Mouse (Mus musculus) kidney, adult 2 months (tissue): ENCODE data around the gene Tmem143. TPM values are rescaled to one million over a fixed set of nuclear protein-coding genes. Genes with fewer than 3 reads are reported as not detected.
"Not testable (repeated sequence)": the region's sequence is repeated elsewhere in the genome, so short reads cannot be mapped to it uniquely, and the experiment has no call there.

Source experiments
- DNase-seq: peaks from one replicate; pipeline ENCODE4 v3.0.0; 2021
- H3K27ac ChIP-seq: fragments of 200-500 bp; 2 replicates; pipeline ENCODE4 v1.5.1; 2012; ENCODE audit warnings: low read depth, low read length, control low read depth, inconsistent platforms; ENCODE audit not compliant: insufficient read depth
- H3K27me3 ChIP-seq: fragments of 200-500 bp; replicated peaks from 2 replicates; pipeline ENCODE4 v1.6.1; 2012; ENCODE audit warnings: mild to moderate bottlenecking, moderate library complexity, low read length, inconsistent platforms; ENCODE audit not compliant: control insufficient read depth, insufficient read depth
- H3K36me3 ChIP-seq: fragments of 200-500 bp; 2 replicates; pipeline ENCODE4 v1.6.1; 2012; ENCODE audit warnings: mild to moderate bottlenecking, moderate library complexity, low read length, inconsistent platforms; ENCODE audit not compliant: control insufficient read depth, insufficient read depth
- H3K4me1 ChIP-seq: fragments of 200-500 bp; 2 replicates; pipeline ENCODE4 v1.6.1; 2011; ENCODE audit warnings: low read length; ENCODE audit not compliant: control insufficient read depth, insufficient read depth
- H3K4me3 ChIP-seq: fragments of 200-500 bp; 2 replicates; pipeline ENCODE4 v1.5.1; 2011; ENCODE audit warnings: mild to moderate bottlenecking, low read depth, low read length, control low read depth; ENCODE audit not compliant: insufficient read depth
- CTCF ChIP-seq: fragments of 200-500 bp; conservative IDR thresholded peaks from 2 replicates; pipeline ENCODE4 v1.5.1; 2011; ENCODE audit warnings: low read depth, mild to moderate bottlenecking, control low read depth, low read length, moderate library complexity, mixed read lengths; ENCODE audit not compliant: insufficient read depth, insufficient read length
- POLR2A ChIP-seq: fragments of 200-500 bp; IDR thresholded peaks from one replicate; pipeline ENCODE4 v1.6.1; 2011; ENCODE audit warnings: low read depth, low read length, control low read depth
- WGBS: fragments of 180-500 bp; shearing (Covaris S2); methylation state at CpG from one replicate; pipeline ENCODE4 v1.1.7; 2018; 5-methylcytosine and 5-hydroxymethylcytosine counted together
- polyA plus RNA-seq: library from polyadenylated mRNA; depleted of rRNA; stranded (reverse); fragments of >200 nt; gene quantifications from 2 replicates; pipeline ENCODE4 v1.2.3, GENCODE M21; 2012

Tmem143 gene
- polyA plus RNA-seq, 1 experiment: 123 TPM

DNA sequence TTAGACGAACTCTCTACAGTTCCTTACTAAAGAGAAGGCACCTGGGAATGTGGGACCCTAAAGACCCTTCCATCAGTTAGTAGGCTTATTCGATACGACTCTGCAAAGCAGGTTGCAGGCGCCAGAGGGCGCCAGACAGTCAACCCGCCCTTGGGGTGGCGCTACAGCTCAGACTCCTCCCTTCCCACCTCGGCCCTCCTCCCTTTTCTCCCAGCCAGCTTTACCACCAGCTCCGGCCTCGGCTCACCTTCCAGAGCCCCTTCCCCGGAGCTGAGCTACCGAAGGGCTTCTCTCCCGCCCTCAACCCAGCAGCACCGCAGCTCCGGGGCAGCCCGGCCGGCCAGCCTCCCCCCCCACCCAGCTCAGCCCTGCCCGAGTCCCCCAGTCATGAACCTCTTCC lies 24.1 kb upstream of the Tmem143 start, which contains the start of gene Kdelr1:
Kdelr1 (plus strand) TSS at position 149 of the 400 bp plus-strand sequence.
- peaks cover 6% of the 10 kb centered on the region; the same call in 1 of the 2 replicates for H3K4me1 ChIP-seq
- DNase-seq: peak; percentile 92
- WGBS: under 1% methylated on average over 18 of the region's 18 CpGs
- no peaks in the 10 kb centered on the region for H3K27me3 ChIP-seq
- H3K36me3 ChIP-seq: peaks cover 3% of the 10 kb centered on the region
- peak within 1 kb of the TSS; percentile 94 for H3K27ac ChIP-seq
- peak; percentile 94 for TF ChIP-seq CTCF
- TF ChIP-seq POLR2A: peak; percentile 60
- H3K4me3 ChIP-seq: peak within 1 kb of the TSS; percentile 94

DNA sequence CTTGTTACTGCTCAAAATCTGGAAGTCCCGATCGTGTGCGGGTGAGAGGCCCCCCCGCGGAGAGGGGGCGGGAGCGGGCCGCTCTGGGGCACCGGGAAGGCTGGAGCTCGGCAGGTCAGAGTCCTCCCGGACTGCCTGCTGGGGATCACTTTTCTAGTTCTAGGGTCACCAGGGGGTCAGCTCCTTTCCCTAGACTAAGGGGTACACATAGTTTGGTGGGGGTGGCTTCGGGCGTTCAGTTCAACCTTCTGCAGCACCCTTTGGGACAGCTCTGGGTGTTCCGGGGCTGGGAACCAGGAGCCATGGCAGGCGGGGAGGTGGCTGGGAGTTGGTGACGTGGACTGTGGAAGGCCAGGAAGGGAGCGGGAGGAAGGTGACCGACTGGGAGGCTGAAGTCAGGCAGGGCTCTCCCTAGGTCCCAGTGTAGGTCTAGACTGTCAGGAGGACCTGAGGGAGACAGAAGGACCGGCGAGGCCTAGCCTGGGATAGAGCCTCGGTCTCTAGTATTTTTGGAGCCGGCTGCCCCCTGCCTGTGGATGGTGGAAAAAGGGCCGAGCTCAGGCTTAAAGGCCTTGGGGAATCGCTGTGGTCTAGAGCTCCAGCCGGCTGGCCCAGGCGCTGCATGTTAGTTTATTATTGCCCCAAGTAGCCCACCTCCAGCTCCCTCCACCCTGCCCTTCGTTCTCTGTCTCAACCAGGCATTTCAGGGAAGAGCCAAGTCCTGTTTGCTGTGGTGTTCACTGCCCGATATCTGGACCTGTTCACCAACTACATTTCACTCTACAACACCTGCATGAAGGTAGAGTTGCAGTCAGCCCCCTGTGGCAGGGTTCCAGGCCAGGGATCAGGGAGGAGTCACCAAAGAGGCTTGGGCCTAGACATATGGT lies 23.4 kb upstream of the Tmem143 start:
- Histone ChIP-seq H3K27ac (peak overlapping the region; percentile 94), H3K4me1 (peaks cover 6% of the 10 kb centered on the region; the same call in 1 of the 2 replicates), H3K36me3 (peaks cover 3% of the 10 kb centered on the region), H3K27me3 (no peaks in the 10 kb centered on the region), H3K4me3 (peak overlapping the region; percentile 94)
- 1% methylated on average over 28 of the region's 28 CpGs for WGBS
- TF ChIP-seq CTCF (no peak), POLR2A (no peak)
- peak; percentile 79 for DNase-seq

DNA sequence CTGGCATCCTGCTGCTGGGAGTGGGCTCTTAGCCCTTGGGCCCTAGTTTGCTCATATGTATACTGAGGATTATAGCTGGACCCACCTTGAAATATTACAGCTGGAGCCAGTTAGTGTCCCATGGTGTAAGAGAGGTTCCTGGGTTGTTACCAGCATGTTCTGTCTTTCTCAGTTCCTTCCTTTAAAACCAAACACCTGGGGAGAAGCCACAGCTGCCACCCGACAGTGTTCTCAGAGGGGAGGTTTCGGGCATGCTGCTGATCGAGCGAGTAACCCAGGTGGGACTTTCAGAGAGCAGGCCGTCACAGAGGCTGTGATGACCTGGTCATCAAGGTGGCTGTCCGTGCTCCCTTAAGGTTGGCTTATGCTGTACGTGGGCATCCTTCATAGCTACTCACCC lies 19.8 kb upstream of the Tmem143 start:
- no peak for DNase-seq
- TF ChIP-seq POLR2A (no peak), CTCF (no peak)
- no peaks in the 10 kb centered on the region for H3K27me3 ChIP-seq
- peaks cover 4% of the 10 kb centered on the region for H3K36me3 ChIP-seq
- WGBS: 92% methylated on average over 7 of the region's 7 CpGs
- H3K4me1 ChIP-seq: peaks cover 6% of the 10 kb centered on the region; the same call in 1 of the 2 replicates
- no peak overlapping the region for H3K4me3 ChIP-seq
- no peak overlapping the region for H3K27ac ChIP-seq

DNA sequence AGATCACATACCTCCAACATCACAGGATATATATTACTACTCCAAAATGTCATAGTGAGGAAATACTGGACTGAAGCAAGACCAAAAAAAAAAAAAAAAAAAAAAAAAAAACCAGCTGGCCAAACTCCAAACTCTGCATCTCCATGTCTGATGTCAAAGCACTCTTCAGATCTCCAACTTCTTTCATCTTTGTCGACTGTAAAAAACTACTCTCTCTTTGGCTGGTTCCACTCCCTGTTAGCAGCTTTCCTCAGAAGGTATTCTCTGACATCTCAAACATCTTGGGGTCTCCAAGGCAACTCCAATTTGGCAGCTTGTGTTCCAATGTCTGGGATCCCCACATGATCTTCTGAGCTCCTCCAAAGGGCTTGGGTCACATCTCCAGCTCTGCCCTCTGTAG lies 18.5 kb upstream of the Tmem143 start, which contains the start of gene Grin2d:
Grin2d (minus strand) TSS at position 101 of the 400 bp plus-strand sequence.
- 89% methylated on average over 1 of the region's 1 CpGs for WGBS
- not testable (repeated sequence) for H3K27ac ChIP-seq, H3K4me3 ChIP-seq, H3K36me3 ChIP-seq, DNase-seq, H3K4me1 ChIP-seq, H3K27me3 ChIP-seq

DNA sequence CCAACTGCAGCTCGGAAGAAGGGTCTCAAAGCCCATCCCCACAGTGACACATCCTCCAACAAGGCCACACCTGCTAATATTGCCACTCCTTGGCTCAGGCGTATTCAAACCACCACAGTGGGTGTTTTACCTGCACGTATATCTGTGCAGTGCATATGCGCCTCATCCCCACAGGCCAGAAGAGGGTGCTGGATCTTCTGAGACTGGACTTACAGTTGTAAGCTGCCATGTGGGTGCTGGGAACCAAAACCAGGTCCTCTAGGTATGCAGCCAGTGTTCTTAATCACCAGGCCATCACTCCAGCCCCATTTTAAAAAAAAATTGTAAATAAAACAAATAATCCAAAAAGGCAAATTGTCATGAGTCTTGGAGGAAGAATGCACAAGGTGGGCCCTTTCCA lies 16.2 kb upstream of the Tmem143 start:
- Histone ChIP-seq H3K27ac (no peak overlapping the region), H3K27me3 (no peaks in the 10 kb centered on the region), H3K4me1 (no peaks in the 10 kb centered on the region), H3K36me3 (peaks cover 4% of the 10 kb centered on the region), H3K4me3 (no peak overlapping the region)
- DNase-seq: no peak
- TF ChIP-seq POLR2A (no peak), CTCF (no peak)
- over 99% methylated on average over 4 of the region's 4 CpGs for WGBS

DNA sequence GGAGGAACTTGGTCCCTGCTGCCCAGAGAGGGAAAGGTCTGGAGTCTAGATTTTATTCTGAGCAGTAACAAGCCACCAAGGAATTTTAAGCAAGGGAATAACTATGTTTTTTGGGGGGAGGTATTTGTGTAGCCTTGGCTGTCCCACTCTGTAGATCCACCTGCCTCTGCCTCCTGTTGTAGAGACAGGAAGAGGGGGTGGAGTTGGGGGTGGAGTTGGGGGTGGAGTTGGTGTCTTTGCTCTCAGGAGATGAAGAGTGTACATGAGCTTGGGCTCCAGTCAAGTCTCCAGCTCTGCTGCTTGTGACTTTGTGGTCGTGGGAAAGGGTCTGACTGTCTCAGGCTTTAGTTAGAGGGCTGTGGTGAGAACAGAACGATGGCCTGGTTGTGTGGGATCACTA lies 15.7 kb upstream of the Tmem143 start:
- H3K36me3 ChIP-seq: peaks cover 4% of the 10 kb centered on the region
- H3K27me3 ChIP-seq: no peaks in the 10 kb centered on the region
- 83% methylated on average over 2 of the region's 2 CpGs for WGBS

DNA sequence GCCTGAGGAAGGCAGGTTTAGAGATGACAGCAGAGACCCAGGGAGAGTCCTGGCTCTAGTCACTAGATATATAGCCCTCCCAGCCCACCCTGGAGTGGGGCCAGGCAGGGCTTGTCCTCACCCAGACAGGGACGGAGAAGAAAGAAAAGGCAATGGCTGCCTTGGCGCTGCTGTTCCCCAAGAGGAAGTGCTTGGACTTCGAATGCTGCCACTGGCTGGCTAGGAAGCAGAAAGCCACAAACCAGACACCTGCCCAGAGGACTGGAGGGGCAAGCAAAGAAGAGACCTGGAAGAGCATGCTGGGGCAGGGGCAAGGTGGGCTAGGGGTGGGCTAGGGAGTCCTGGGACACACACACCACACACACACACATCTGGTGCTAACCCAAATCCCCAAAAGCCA lies 9.5 kb upstream of the Tmem143 start:
- H3K27ac ChIP-seq: no peak overlapping the region
- TF ChIP-seq CTCF (no peak), POLR2A (no peak)
- H3K27me3 ChIP-seq: no peaks in the 10 kb centered on the region
- H3K4me1 ChIP-seq: no peaks in the 10 kb centered on the region
- H3K36me3 ChIP-seq: no peaks in the 10 kb centered on the region; the same call in 1 of the 2 replicates
- H3K4me3 ChIP-seq: no peak overlapping the region
- no peak for DNase-seq
- 36% methylated on average over 3 of the region's 3 CpGs for WGBS

More for the DNA sequence above, 15.7 kb upstream of the Tmem143 start:
- Histone ChIP-seq H3K4me1 (no peaks in the 10 kb centered on the region), H3K27ac (no peak overlapping the region), H3K4me3 (no peak overlapping the region)
- no peak for TF ChIP-seq POLR2A
- no peak for TF ChIP-seq CTCF
- no peak for DNase-seq
